Mouse (Mus musculus): ENCODE measurements around the gene Gm5150. TPM values are rescaled to one million over a fixed set of nuclear protein-coding genes. Genes with fewer than 3 reads are reported as not detected.
"Not testable (repeated sequence)": the region's sequence is repeated elsewhere in the genome, so short reads cannot be mapped to it uniquely, and the experiment has no call there.

The Gm5150 gene
- polyA plus RNA-seq (2012), result not detected in 2 replicates

DNA sequence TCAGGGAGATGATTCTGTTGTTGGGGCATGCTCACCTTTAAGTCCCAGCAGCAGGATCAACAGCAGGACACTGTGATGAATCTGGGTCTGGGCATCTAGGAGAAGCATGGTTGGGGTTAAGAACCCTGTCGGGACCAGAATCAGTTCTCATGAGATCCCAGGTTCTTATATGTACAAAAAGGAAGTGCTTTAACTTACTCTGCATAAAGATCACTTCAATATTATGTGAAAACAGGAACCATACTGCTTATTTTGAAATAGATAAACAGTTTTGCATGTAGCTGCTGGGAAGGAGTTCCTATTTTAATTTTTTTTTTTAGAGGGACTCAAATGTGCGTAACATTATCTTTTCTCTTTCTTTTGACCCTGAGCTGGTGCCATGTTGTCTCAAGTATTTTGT, at the start of gene Gm5150:
Gene Gm5150 (minus strand): TSS at position 223 of the 400 bp plus-strand sequence.
- Histone ChIP-seq H3K4me1 (ENCODE audit: control insufficient read depth) (no peaks in the 10 kb centered on the region), H3K4me3 (replicated peaks) (no peak within 1 kb of the TSS), H3K27me3 (ENCODE audit: control insufficient read depth) (no peaks in the 10 kb centered on the region), H3K36me3 (ENCODE audit: control insufficient read depth) (no peaks in the 10 kb centered on the region), H3K9me3 (ENCODE audit: control insufficient read depth, low read length) (no peaks in the 10 kb centered on the region)
- no peak for TF ChIP-seq TAL1 (IDR thresholded peaks at IDR 0.05; ENCODE audit: low read length)
- TF ChIP-seq GATA1 (IDR thresholded peaks at IDR 0.05; ENCODE audit: low read length), result no peak

DNA sequence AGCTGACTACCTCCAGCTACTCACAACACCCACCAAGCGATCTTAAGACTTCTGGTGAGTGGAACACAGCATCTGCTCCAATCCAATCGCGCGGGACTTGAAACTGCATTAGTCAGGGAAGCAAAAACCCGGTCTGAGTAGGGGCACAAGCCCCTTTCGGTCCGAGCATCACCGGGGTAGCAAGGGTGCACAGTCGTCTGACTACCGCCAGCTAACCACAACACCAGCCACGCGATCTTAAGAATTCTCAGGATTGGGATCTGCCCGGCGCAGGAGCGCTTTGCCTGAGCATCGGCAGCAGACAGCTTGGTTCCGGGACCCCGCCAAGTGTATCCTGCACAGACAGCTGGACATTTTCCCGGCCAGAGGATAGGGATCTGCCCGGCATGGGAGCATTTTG, 45.5 kb upstream of the Gm5150 start:
- H3K27me3 ChIP-seq (ENCODE audit: control insufficient read depth); H3K36me3 ChIP-seq (ENCODE audit: control insufficient read depth); H3K9me3 ChIP-seq (ENCODE audit: control insufficient read depth, low read length); H3K4me3 ChIP-seq (replicated peaks); H3K4me1 ChIP-seq (ENCODE audit: control insufficient read depth): not testable (repeated sequence)

DNA sequence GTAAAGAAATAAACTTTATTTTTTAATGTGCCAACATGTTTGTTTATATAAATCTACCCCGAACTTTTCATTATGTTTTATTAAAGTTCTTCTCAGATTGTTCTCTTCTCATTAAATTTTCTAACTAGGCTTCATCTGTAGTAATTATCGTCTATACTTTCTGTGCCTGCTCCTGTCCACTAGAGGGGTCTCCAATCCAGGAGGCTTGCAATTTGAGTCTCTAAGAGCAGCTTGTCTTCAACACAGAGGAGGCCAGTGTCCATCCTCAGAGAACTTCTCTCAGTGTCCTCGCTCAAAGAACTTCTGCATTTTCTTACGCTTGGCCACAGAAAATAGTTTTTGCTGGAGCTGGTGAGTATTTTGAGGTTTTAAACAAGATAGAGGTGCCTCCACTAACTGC, 41.1 kb upstream of the Gm5150 start:
- H3K9me3 ChIP-seq (ENCODE audit: control insufficient read depth, low read length), result peaks cover 6% of the 10 kb centered on the region
- TF ChIP-seq GATA1 (IDR thresholded peaks at IDR 0.05; ENCODE audit: low read length), result no peak
- TF ChIP-seq TAL1 (IDR thresholded peaks at IDR 0.05; ENCODE audit: low read length), result no peak
- no peaks in the 10 kb centered on the region for H3K36me3 ChIP-seq (ENCODE audit: control insufficient read depth)
- H3K4me3 ChIP-seq (replicated peaks), result no peak overlapping the region
- H3K4me1 ChIP-seq (ENCODE audit: control insufficient read depth), result no peaks in the 10 kb centered on the region
- no peaks in the 10 kb centered on the region for H3K27me3 ChIP-seq (ENCODE audit: control insufficient read depth)

DNA sequence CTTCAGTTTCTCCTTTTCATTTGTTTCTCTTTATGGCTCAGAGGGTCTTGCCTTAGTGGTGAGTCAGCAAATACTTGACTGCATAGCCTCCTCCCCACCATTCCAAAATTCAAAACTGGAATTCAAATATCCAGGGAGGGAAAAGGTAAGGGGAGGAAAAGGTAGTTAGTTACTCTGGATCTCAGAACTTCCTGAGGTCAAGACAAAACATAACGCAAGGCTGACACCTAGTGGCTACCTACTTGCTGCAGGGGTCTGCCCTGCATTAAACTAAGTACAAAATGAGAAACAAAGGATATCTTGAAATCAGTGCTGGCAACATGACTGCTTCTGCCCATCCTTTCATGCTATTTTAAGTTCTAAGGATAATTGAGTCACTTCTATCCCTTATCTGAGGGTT, 37.1 kb upstream of the Gm5150 start:
- Histone ChIP-seq H3K9me3 (ENCODE audit: control insufficient read depth, low read length) (no peaks in the 10 kb centered on the region), H3K36me3 (ENCODE audit: control insufficient read depth) (no peaks in the 10 kb centered on the region), H3K4me3 (replicated peaks) (no peak overlapping the region), H3K4me1 (ENCODE audit: control insufficient read depth) (no peaks in the 10 kb centered on the region), H3K27me3 (ENCODE audit: control insufficient read depth) (no peaks in the 10 kb centered on the region)
- TF ChIP-seq GATA1 (IDR thresholded peaks at IDR 0.05; ENCODE audit: low read length) (no peak), TAL1 (IDR thresholded peaks at IDR 0.05; ENCODE audit: low read length) (no peak)

DNA sequence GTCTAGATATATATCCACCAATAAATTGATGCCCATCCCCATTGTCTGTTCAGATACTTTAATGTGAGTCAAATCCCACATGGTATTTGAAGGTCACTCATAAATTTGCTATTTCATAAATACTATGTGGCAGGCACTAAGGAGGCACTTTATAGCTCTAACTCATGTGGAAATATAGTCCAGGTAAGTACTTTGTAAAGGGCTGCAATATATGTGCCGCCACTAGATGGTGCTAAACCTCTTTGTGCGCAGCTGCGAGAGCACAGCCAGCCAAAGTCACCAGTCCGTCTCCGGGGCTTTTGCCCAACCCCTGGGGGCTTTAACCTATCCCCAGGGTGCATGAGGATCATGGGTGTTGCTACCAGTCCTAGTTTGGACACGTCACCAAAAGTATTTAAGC, 18.8 kb upstream of the Gm5150 start:
- H3K9me3 ChIP-seq (ENCODE audit: control insufficient read depth, low read length); H3K4me3 ChIP-seq (replicated peaks); H3K36me3 ChIP-seq (ENCODE audit: control insufficient read depth); H3K4me1 ChIP-seq (ENCODE audit: control insufficient read depth); H3K27me3 ChIP-seq (ENCODE audit: control insufficient read depth): not testable (repeated sequence)

DNA sequence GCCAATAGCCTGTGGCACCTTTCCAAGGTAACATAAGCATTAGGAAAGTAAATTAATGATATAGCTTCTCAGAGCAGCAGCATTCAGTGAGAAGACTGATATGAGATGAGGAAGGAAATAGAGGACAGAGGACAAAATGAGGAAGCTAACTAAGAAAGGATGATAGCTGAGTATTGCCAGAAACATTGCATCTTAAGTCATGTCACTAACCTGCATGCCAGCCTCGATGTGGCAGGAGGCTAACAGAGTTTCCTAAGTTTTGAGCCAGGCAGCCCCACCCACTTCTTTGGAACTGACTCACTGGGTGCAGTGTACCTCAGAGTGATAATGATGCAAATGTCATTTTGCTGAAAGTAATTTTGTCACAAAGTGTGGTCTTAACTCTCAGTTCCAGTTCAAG, 16.0 kb upstream of the Gm5150 start:
- Histone ChIP-seq H3K27me3 (ENCODE audit: control insufficient read depth) (no peaks in the 10 kb centered on the region), H3K4me1 (ENCODE audit: control insufficient read depth) (no peaks in the 10 kb centered on the region), H3K4me3 (replicated peaks) (no peak overlapping the region), H3K9me3 (ENCODE audit: control insufficient read depth, low read length) (no peaks in the 10 kb centered on the region), H3K36me3 (ENCODE audit: control insufficient read depth) (no peaks in the 10 kb centered on the region)
- TF ChIP-seq GATA1 (IDR thresholded peaks at IDR 0.05; ENCODE audit: low read length), result no peak
- TF ChIP-seq TAL1 (IDR thresholded peaks at IDR 0.05; ENCODE audit: low read length), result no peak

DNA sequence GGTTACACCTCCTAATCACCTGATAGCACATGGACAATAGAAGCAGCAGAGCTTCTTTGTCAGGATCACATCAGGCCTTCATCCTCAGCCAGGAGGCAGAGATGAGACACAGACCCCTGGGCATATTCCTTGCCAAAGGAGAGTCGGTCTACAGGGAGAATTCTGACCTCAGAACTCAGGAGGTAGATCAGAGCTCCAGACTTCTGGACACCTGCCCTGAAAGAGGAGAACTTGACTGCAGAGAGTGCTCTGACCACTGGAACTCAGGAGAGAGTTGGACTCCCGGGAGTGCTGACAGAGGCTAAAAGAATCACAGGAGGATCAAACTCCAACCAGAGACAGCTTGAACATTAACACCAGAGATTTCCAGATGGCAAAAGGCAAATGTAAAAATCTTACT, 8.2 kb upstream of the Gm5150 start:
- H3K27me3 ChIP-seq (ENCODE audit: control insufficient read depth); H3K4me3 ChIP-seq (replicated peaks); H3K9me3 ChIP-seq (ENCODE audit: control insufficient read depth, low read length); H3K36me3 ChIP-seq (ENCODE audit: control insufficient read depth); H3K4me1 ChIP-seq (ENCODE audit: control insufficient read depth): not testable (repeated sequence)

DNA sequence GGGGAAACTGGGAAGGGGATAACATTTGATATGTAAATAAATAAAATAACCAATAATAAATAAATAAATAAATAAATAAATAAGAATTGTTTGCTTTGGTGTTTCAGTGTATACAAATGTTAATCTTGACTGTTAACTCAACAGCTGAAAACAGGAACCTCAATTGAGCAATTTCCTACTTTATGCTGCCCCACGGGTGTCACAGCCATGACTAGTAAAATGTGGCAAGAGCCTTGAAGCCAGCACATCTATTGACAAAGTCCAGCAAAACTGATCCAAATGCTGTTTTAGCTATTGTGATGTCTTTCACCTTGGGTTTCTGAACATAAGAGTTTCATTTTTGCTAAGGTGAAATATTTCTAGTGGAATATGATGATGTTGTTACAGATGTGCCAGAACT, 1.6 kb upstream of the Gm5150 start:
- Histone ChIP-seq H3K9me3 (ENCODE audit: control insufficient read depth, low read length) (no peaks in the 10 kb centered on the region), H3K36me3 (ENCODE audit: control insufficient read depth) (no peaks in the 10 kb centered on the region), H3K4me3 (replicated peaks) (no peak overlapping the region), H3K27me3 (ENCODE audit: control insufficient read depth) (no peaks in the 10 kb centered on the region), H3K4me1 (ENCODE audit: control insufficient read depth) (no peaks in the 10 kb centered on the region)
- TF ChIP-seq GATA1 (IDR thresholded peaks at IDR 0.05; ENCODE audit: low read length) (no peak), TAL1 (IDR thresholded peaks at IDR 0.05; ENCODE audit: low read length) (no peak)

DNA sequence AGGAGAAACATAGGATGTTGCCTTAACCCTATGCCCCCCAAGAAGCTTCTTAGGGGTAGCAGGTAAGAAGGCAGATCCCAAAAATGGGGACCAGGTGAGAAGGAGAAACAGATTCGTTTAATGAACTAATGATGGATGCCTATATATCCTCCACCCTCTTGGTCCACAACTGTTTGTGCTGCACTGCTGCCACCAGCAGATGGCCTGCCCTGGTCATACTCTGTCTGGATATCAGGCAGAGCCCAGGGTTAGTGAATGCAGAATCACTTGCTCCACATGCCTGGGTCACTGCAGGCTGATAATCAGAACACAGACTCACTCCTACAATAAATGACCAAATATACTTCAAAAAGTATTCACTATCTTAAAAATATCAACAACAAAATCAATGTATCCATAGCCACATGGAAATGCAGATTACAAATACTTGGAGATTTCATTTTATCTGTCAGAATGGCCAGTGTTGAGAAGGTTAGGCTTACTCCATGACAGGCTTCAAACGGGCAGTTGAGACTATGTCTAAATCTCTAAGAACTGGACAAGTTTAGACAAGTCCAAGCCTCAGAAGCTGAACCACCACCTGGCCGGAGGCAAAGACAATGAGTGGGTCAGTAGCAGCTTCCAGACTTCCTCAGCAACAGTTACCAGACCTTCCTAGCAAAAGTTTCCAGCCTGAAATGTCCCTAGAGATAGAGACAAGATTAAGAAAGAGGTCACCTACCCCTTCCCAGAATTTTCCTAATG, 2.2 kb downstream of the Gm5150 start:
- H3K36me3 ChIP-seq (ENCODE audit: control insufficient read depth), result no peaks in the 10 kb centered on the region
- H3K9me3 ChIP-seq (ENCODE audit: control insufficient read depth, low read length), result no peaks in the 10 kb centered on the region
- H3K27me3 ChIP-seq (ENCODE audit: control insufficient read depth), result no peaks in the 10 kb centered on the region
- H3K4me1 ChIP-seq (ENCODE audit: control insufficient read depth), result no peaks in the 10 kb centered on the region
- no peak for TF ChIP-seq TAL1 (IDR thresholded peaks at IDR 0.05; ENCODE audit: low read length)
- no peak for TF ChIP-seq GATA1 (IDR thresholded peaks at IDR 0.05; ENCODE audit: low read length)
- H3K4me3 ChIP-seq (replicated peaks), result no peak overlapping the region

DNA sequence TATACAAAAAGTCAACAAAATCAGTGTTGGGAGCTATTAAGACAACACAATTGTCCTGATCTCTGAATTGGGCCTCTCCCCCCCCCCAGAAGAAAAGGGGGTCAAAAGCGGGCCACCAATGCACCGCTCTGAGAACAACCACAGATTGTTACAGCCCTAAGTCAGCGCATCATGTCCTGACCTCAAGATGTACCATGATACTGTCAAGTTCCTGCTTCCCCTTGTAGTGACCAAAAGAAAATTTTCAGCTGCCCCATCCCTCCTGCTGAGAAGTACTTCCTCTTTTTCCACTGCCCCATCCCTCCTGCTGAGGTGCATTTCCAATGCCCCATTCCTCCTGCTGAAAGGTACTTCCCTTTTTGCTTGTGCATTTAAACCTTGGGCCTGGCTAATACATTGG, 6.8 kb downstream of the Gm5150 start:
- not testable (repeated sequence) for H3K4me3 ChIP-seq (replicated peaks); H3K9me3 ChIP-seq (ENCODE audit: control insufficient read depth, low read length); H3K36me3 ChIP-seq (ENCODE audit: control insufficient read depth); H3K27me3 ChIP-seq (ENCODE audit: control insufficient read depth); H3K4me1 ChIP-seq (ENCODE audit: control insufficient read depth)
